Mouse (Mus musculus) liver, adult 2 months (tissue): ENCODE results near the gene Actr1a.

Experiments
- CTCF ChIP-seq: fragments of 200-500 bp; IDR thresholded peaks from 2 replicates; pipeline ENCODE4 v1.5.1; 2011; ENCODE audit warnings: low read depth, low read length, control low read depth
- POLR2A ChIP-seq: fragments of 200-500 bp; IDR thresholded peaks from 2 replicates; pipeline ENCODE4 v1.6.1; 2011; ENCODE audit warnings: low read length, control low read depth; ENCODE audit not compliant: insufficient read depth; ENCODE audit errors: extremely low read depth

DNA sequence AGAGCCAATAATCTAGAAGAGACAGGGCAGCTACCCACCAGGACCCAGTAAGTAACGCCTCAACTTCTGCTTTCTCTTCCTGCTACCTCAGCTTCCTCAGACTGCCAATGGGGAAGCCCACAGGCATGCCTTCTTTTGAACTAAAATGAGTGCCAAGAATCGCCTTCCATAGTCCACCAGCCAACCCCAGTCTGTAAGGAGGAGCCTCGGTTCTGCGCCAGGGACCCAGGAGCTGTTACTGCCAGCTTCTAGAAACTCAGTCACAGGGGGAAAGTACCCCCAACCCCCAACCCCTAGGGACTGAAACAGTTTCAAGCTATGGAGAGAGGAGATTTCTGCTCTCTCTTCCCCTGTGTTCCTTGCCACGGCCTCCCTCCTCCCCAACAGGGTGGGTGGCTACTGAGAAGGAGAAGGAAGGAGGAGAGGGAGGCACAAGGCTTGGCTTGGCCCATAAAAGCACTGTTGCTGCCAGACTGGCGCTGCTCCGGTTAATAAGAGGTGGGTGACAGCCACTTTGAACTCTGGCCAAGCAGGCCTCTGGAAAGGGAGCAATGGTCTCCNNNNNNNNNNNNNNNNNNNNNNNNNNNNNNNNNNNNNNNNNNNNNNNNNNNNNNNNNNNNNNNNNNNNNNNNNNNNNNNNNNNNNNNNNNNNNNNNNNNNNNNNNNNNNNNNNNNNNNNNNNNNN, 56.1 kb downstream of the Actr1a start:
- no peak for TF ChIP-seq CTCF
- TF ChIP-seq POLR2A: no peak
